Mouse (Mus musculus): Measurements from ENCODE around the gene Gpr171.

DNA sequence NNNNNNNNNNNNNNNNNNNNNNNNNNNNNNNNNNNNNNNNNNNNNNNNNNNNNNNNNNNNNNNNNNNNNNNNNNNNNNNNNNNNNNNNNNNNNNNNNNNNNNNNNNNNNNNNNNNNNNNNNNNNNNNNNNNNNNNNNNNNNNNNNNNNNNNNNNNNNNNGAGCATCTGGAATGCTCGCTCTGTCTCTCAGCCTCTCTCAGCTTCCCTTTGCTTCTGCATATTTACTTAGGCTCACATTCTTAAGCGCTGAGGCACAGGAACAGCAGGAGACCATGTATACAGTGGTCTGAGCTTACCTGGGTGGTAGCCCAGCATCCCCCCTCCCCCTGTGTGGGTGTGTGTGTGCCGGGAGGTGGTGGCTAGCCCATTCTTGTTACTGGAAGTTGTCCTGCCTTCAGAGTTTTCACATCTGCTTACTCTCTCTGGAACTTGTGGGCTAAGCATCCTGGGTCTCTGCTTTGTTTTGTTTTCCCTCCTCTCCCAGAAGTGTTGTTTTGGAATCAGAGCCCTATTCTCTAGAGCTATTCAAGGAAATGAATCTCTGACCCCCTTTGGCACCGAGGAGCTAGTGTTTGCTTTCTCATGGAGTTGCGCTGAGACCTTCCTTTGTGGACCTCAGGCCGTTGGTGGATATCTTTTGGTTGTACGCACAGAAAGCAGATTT is 19.6 kb upstream of the Gpr171 start:
- TF ChIP-seq CTCF (IDR thresholded peaks at IDR 0.05; ENCODE audit: extremely low read depth, insufficient read length, insufficient replicate concordance, low read depth, low read length) (no peak), POLR2A (IDR thresholded peaks at IDR 0.05; ENCODE audit: low read depth, low read length) (no peak)

Measured in small intestine, adult 2 months (tissue).